Mouse (Mus musculus) megakaryocyte, embryonic 14.5 days (primary cell): ENCODE results near the gene Adamts7.

Experiments used
- FLI1 ChIP-seq: IDR thresholded peaks from 2 replicates; pipeline ENCODE4 v1.6.1; 2012; ENCODE audit warnings: low read length, inconsistent platforms, mixed read lengths
- GATA1 ChIP-seq: IDR thresholded peaks from 3 replicates; pipeline ENCODE4 v1.6.1; 2012; ENCODE audit warnings: mixed read lengths, low read length, inconsistent platforms, borderline replicate concordance

- TF ChIP-seq GATA1: no peak
- TF ChIP-seq FLI1: no peak
These were observed 21.2 kb downstream of the Adamts7 start for GRCm38 (mm10) chr9:90184116-90184515.
